Mouse (Mus musculus) hindbrain, embryonic 14.5 days (tissue): ENCODE data around the gene Tmem144. TPM values are rescaled to one million over a fixed set of nuclear protein-coding genes. Genes with fewer than 3 reads are reported as not detected.
A peak's percentile ranks its signal among the peaks of the same experiment; 100 is the strongest.

Experiments
- ATAC-seq: fragments of 200-750 bp; cut with Nextera tagmentation; 2 replicates; pipeline ENCODE4 v1.8.0; 2017; ENCODE audit warnings: moderate number of reproducible peaks, mild to moderate bottlenecking, moderate TSS enrichment, moderate library complexity; ENCODE audit not compliant: low FRiP score
- DNase-seq: peaks from one replicate; pipeline ENCODE4 v3.0.0-alpha.2; 2015; ENCODE audit warnings: low spot score
- H3K27ac ChIP-seq: fragments of 300-500 bp; sonication (generic); 2 replicates; pipeline ENCODE4 v1.5.1; 2014; ENCODE audit warnings: mild to moderate bottlenecking, moderate library complexity
- H3K27me3 ChIP-seq: fragments of 300-500 bp; sonication (generic); 2 replicates; pipeline ENCODE4 v1.6.1; 2014; ENCODE audit warnings: mild to moderate bottlenecking, low read length, mixed read lengths; ENCODE audit not compliant: control insufficient read depth, insufficient read depth
- H3K36me3 ChIP-seq: fragments of 300-500 bp; sonication (generic); replicated peaks from 2 replicates; pipeline ENCODE4 v1.6.1; 2014; ENCODE audit not compliant: control insufficient read depth, insufficient read depth
- H3K4me1 ChIP-seq: fragments of 300-500 bp; sonication (generic); replicated peaks from 2 replicates; pipeline ENCODE4 v1.6.1; 2014; ENCODE audit warnings: antibody characterized with exemption, low read length, mixed read lengths; ENCODE audit not compliant: control insufficient read depth, insufficient read depth
- H3K4me2 ChIP-seq: fragments of 300-500 bp; sonication (generic); replicated peaks from 2 replicates; pipeline ENCODE4 v1.6.1; 2014; ENCODE audit warnings: mild to moderate bottlenecking, moderate library complexity
- H3K4me3 ChIP-seq: fragments of 300-500 bp; sonication (generic); replicated peaks from 2 replicates; pipeline ENCODE4 v1.5.1; 2014; ENCODE audit warnings: mild to moderate bottlenecking, low read length
- H3K9ac ChIP-seq: fragments of 300-500 bp; sonication (generic); 2 replicates; pipeline ENCODE4 v1.6.1; 2014
- H3K9me3 ChIP-seq: fragments of 300-500 bp; sonication (generic); 2 replicates; pipeline ENCODE4 v1.6.1; 2016; ENCODE audit warnings: low read length; ENCODE audit not compliant: control insufficient read depth
- WGBS: fragments of 180-500 bp; shearing (Covaris S2); extraction: QIAGEN DNeasy Blood & Tissue Kit; methylation state at CpG from one replicate; pipeline ENCODE4 v1.1.7; 2014; 5-methylcytosine and 5-hydroxymethylcytosine counted together
- polyA plus RNA-seq: library from polyadenylated mRNA; unstranded; fragments of >200 nt; fragmentation: Nextera tagmentation; extraction: Ambion mirVana; gene quantifications from 2 replicates; pipeline ENCODE4 v1.2.1, GENCODE M21; 2014

Gene Tmem144
- polyA plus RNA-seq, 1 experiment from 2014 or later, result 2.0 TPM

- Histone ChIP-seq H3K9me3 (no peaks in the 10 kb centered on the region), H3K27me3 (no peaks in the 10 kb centered on the region), H3K27ac (no peak overlapping the region), H3K9ac (no peak overlapping the region), H3K4me2 (no peak overlapping the region), H3K4me3 (no peak overlapping the region), H3K4me1 (no peaks in the 10 kb centered on the region), H3K36me3 (no peaks in the 10 kb centered on the region)
- WGBS, result 92% methylated on average over 16 of the region's 16 CpGs
- ATAC-seq (no peak), DNase-seq (no peak)
Observed at GRCm38 (mm10) chr3:79821131-79821530, 31.4 kb downstream of the Tmem144 start.

- Histone ChIP-seq H3K36me3 (no peaks in the 10 kb centered on the region), H3K27me3 (no peaks in the 10 kb centered on the region), H3K4me1 (no peaks in the 10 kb centered on the region), H3K9ac (no peak overlapping the region), H3K9me3 (no peaks in the 10 kb centered on the region), H3K27ac (no peak overlapping the region), H3K4me3 (no peak overlapping the region), H3K4me2 (no peak overlapping the region)
- peak; percentile 38; the same call in 1 of the 2 replicates for ATAC-seq
- no peak for DNase-seq
- 57% methylated on average over 14 of the region's 14 CpGs for WGBS
Observed at GRCm38 (mm10) chr3:79818202-79818995, 34.2 kb downstream of the Tmem144 start.

- no peaks in the 10 kb centered on the region for H3K27me3 ChIP-seq
- ATAC-seq (no peak), DNase-seq (no peak)
- H3K9ac ChIP-seq, result no peak overlapping the region
- no peaks in the 10 kb centered on the region for H3K36me3 ChIP-seq
- H3K4me1 ChIP-seq, result no peaks in the 10 kb centered on the region
- WGBS, result 70% methylated on average over 4 of the region's 4 CpGs
- H3K4me2 ChIP-seq, result no peak overlapping the region
- no peak overlapping the region for H3K27ac ChIP-seq
- H3K4me3 ChIP-seq, result no peak overlapping the region
- no peaks in the 10 kb centered on the region for H3K9me3 ChIP-seq
Observed at GRCm38 (mm10) chr3:79816229-79816628, 36.3 kb downstream of the Tmem144 start.

- peak overlapping the region; percentile 40 for H3K4me2 ChIP-seq
- no peaks in the 10 kb centered on the region for H3K36me3 ChIP-seq
- H3K4me3 ChIP-seq, result no peak overlapping the region
- H3K27me3 ChIP-seq, result no peaks in the 10 kb centered on the region
- ATAC-seq (peak; percentile 81), DNase-seq (peak; percentile 85)
- no peak overlapping the region for H3K27ac ChIP-seq
- 32% methylated on average over 19 of the region's 19 CpGs for WGBS
- H3K4me1 ChIP-seq, result no peaks in the 10 kb centered on the region
- H3K9ac ChIP-seq, result no peak overlapping the region
- H3K9me3 ChIP-seq, result no peaks in the 10 kb centered on the region
Observed at GRCm38 (mm10) chr3:79813814-79814490, 38.6 kb downstream of the Tmem144 start.

- H3K4me1 ChIP-seq, result no peaks in the 10 kb centered on the region
- no peak for ATAC-seq
- H3K4me3 ChIP-seq, result no peak overlapping the region
- H3K9me3 ChIP-seq, result no peaks in the 10 kb centered on the region
- 84% methylated on average over 2 of the region's 2 CpGs for WGBS
- no peak for DNase-seq
- no peaks in the 10 kb centered on the region for H3K36me3 ChIP-seq
- no peak overlapping the region for H3K4me2 ChIP-seq
- no peak overlapping the region for H3K27ac ChIP-seq
- no peaks in the 10 kb centered on the region for H3K27me3 ChIP-seq
- no peak overlapping the region for H3K9ac ChIP-seq
Observed at GRCm38 (mm10) chr3:79812042-79812441, 40.5 kb downstream of the Tmem144 start.

- no peaks in the 10 kb centered on the region for H3K9me3 ChIP-seq
- no peak overlapping the region for H3K4me2 ChIP-seq
- ATAC-seq, result no peak
- H3K27ac ChIP-seq, result no peak overlapping the region
- 44% methylated on average over 3 of the region's 3 CpGs for WGBS
- H3K27me3 ChIP-seq, result no peaks in the 10 kb centered on the region
- DNase-seq, result no peak
- no peaks in the 10 kb centered on the region for H3K4me1 ChIP-seq
- no peak overlapping the region for H3K4me3 ChIP-seq
- no peak overlapping the region for H3K9ac ChIP-seq
- H3K36me3 ChIP-seq, result no peaks in the 10 kb centered on the region
Observed at GRCm38 (mm10) chr3:79811632-79812031, 40.9 kb downstream of the Tmem144 start.

- Histone ChIP-seq H3K9me3 (no peaks in the 10 kb centered on the region), H3K4me3 (no peak overlapping the region), H3K9ac (no peak overlapping the region), H3K27me3 (no peaks in the 10 kb centered on the region), H3K36me3 (no peaks in the 10 kb centered on the region), H3K27ac (no peak overlapping the region), H3K4me1 (no peaks in the 10 kb centered on the region), H3K4me2 (no peak overlapping the region)
- DNase-seq (no peak), ATAC-seq (no peak)
- 78% methylated on average over 6 of the region's 6 CpGs for WGBS
Observed at GRCm38 (mm10) chr3:79810563-79810962, 42.0 kb downstream of the Tmem144 start.

GRCm38 (mm10) chr3:79809180-79809567, 43.4 kb downstream of the Tmem144 start:
- no peaks in the 10 kb centered on the region for H3K4me1 ChIP-seq
- peak; percentile 83 for ATAC-seq
- no peak overlapping the region for H3K27ac ChIP-seq
- H3K9me3 ChIP-seq, result no peaks in the 10 kb centered on the region
- no peaks in the 10 kb centered on the region for H3K27me3 ChIP-seq
- no peak overlapping the region for H3K4me3 ChIP-seq
- peak; percentile 96 for DNase-seq
- H3K4me2 ChIP-seq, result no peak overlapping the region
- WGBS, result 21% methylated on average over 4 of the region's 4 CpGs
- H3K36me3 ChIP-seq, result no peaks in the 10 kb centered on the region
- H3K9ac ChIP-seq, result no peak overlapping the region

GRCm38 (mm10) chr3:79808530-79809179, 43.9 kb downstream of the Tmem144 start:
- 76% methylated on average over 9 of the region's 9 CpGs for WGBS
- Histone ChIP-seq H3K27me3 (no peaks in the 10 kb centered on the region), H3K9ac (no peak overlapping the region), H3K9me3 (no peaks in the 10 kb centered on the region), H3K36me3 (no peaks in the 10 kb centered on the region), H3K4me1 (no peaks in the 10 kb centered on the region), H3K27ac (no peak overlapping the region), H3K4me2 (no peak overlapping the region), H3K4me3 (no peak overlapping the region)
- ATAC-seq, result peak; percentile 62; the same call in 1 of the 2 replicates
- no peak for DNase-seq
